Mouse (Mus musculus): ENCODE data around the gene Cmah. TPM values are rescaled to one million over a fixed set of nuclear protein-coding genes. Genes with fewer than 3 reads are reported as not detected.

Gene Cmah
- polyA plus RNA-seq, 1 experiment from 2014 or later = 0.37 TPM

DNA sequence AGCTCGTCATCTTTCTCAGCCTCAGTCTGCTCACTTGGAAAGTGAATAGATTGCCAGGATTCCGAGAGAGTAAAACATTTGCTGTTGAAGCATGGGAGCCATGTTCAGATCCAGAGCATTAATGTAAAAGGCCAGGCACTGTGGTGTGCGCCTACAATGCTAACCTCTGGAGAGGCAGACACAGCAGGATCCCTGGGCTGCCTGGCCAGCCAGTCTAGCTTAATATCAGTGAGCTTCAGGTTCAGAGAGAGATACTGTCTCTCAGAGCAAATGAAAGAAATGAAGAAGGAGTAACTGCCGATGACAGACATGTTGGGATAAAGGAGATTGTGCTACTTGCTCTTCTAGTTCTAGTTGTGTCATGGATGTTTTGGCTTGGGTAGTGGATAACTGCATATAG is 91.6 kb downstream of the Cmah start:
- Histone ChIP-seq H3K4me2 (no peak overlapping the region), H3K9ac (ENCODE audit: low read length) (no peak overlapping the region), H3K4me3 (ENCODE audit: low read depth, low read length) (no peak overlapping the region), H3K36me3 (ENCODE audit: control insufficient read depth, insufficient read depth, low read length) (no peaks in the 10 kb centered on the region), H3K4me1 (ENCODE audit: control insufficient read depth, insufficient read depth, low read length) (no peaks in the 10 kb centered on the region), H3K27ac (ENCODE audit: low read depth, low read length) (no peak overlapping the region), H3K9me3 (ENCODE audit: control insufficient read depth, low read length) (no peaks in the 10 kb centered on the region), H3K27me3 (ENCODE audit: control insufficient read depth, insufficient read depth, low read length) (no peaks in the 10 kb centered on the region)
- WGBS = 84% methylated on average over 4 of the region's 4 CpGs
- no peak for DNase-seq (ENCODE audit: low spot score, missing footprints)
- ATAC-seq (ENCODE audit: low FRiP score) = no peak

DNA sequence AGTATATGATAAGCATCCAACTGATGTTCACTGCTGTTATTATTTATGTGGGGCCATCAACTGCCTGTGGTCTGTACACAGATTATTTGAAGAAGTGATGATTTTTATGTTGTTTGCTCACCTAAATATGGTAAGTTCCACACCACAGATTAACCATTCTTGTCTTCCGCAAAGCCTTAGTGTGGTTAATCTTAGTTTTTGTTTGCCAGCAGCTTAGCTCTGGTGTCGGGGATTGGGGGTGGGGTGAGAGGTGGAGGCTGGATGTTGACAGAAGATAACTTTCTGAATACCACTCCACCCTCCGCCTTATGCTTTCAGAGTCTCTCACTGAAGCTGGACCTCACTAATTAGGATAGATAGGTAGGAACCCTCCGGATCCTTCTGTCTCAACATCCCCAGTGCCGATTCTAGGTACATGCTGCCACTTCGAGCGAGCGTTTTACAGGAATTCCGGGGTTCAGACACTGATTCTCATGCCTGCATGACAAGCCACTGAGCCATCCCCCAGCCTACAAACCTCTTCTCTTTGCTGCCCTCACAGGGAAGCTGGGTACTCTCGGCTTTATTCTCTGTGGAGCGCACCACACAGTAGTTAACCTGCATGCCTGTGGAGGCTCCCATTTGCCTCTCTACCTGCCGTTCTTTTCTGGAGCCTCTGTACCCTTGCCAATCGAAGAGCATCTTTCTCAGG is 92.5 kb downstream of the Cmah start:
- H3K4me1 ChIP-seq (ENCODE audit: control insufficient read depth, insufficient read depth, low read length) = no peaks in the 10 kb centered on the region
- WGBS = 75% methylated on average over 13 of the region's 13 CpGs
- ATAC-seq (ENCODE audit: low FRiP score) (no peak), DNase-seq (ENCODE audit: low spot score, missing footprints) (no peak)
- H3K36me3 ChIP-seq (ENCODE audit: control insufficient read depth, insufficient read depth, low read length) = no peaks in the 10 kb centered on the region
- no peaks in the 10 kb centered on the region for H3K9me3 ChIP-seq (ENCODE audit: control insufficient read depth, low read length)
- H3K27ac ChIP-seq (ENCODE audit: low read depth, low read length) = no peak overlapping the region
- H3K4me2 ChIP-seq = no peak overlapping the region
- H3K9ac ChIP-seq (ENCODE audit: low read length) = no peak overlapping the region
- H3K27me3 ChIP-seq (ENCODE audit: control insufficient read depth, insufficient read depth, low read length) = no peaks in the 10 kb centered on the region
- no peak overlapping the region for H3K4me3 ChIP-seq (ENCODE audit: low read depth, low read length)

DNA sequence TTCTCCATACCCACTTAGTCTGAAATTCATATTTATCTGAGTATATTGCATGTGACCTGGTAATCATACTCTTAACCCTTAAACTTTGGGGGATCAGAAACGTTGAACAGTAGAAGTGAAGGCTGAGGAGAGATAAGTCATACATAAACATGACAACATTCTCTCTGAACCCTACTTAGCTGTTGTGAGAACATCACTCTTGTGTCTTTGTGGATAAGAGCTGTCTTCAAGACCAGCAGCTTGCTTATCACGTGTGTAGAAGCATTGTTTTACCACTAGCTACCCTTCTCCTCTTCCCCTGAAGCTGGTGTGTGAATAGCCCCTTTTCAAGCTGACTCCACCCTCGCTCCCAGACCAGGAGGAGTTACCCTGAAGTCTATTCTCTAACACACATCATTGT is 94.8 kb downstream of the Cmah start:
- 62% methylated on average over 3 of the region's 3 CpGs for WGBS
- no peak overlapping the region for H3K27ac ChIP-seq (ENCODE audit: low read depth, low read length)

DNA sequence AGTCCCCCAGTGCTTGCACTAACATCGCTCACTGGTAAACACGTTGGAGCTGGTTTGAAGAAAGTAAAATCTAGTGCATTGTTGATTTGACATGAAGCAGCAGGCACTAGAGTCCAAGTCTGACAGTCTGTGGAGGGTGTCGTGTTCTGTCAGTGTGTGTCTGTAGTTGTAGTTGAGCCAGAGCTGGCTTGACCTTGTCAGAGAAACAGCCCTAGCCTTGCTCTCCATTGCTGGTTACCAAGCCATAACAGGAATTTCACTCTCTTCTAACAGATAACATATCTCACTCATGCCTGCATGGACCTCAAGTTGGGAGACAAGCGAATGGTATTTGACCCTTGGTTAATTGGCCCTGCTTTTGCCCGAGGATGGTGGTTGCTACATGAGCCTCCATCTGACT is 103.0 kb downstream of the Cmah start:
- Histone ChIP-seq H3K9me3 (ENCODE audit: control insufficient read depth, low read length) (no peaks in the 10 kb centered on the region), H3K4me3 (ENCODE audit: low read depth, low read length) (no peak overlapping the region), H3K4me2 (no peak overlapping the region), H3K4me1 (ENCODE audit: control insufficient read depth, insufficient read depth, low read length) (no peaks in the 10 kb centered on the region), H3K9ac (ENCODE audit: low read length) (no peak overlapping the region), H3K36me3 (ENCODE audit: control insufficient read depth, insufficient read depth, low read length) (no peaks in the 10 kb centered on the region), H3K27ac (ENCODE audit: low read depth, low read length) (no peak overlapping the region), H3K27me3 (ENCODE audit: control insufficient read depth, insufficient read depth, low read length) (no peaks in the 10 kb centered on the region)
- WGBS = 81% methylated on average over 5 of the region's 5 CpGs
- no peak for DNase-seq (ENCODE audit: low spot score, missing footprints)
- ATAC-seq (ENCODE audit: low FRiP score) = no peak

More for the DNA sequence above, 94.8 kb downstream of the Cmah start:
- Histone ChIP-seq H3K9me3 (ENCODE audit: control insufficient read depth, low read length) (no peaks in the 10 kb centered on the region), H3K27me3 (ENCODE audit: control insufficient read depth, insufficient read depth, low read length) (no peaks in the 10 kb centered on the region), H3K4me1 (ENCODE audit: control insufficient read depth, insufficient read depth, low read length) (no peaks in the 10 kb centered on the region), H3K4me2 (no peak overlapping the region), H3K4me3 (ENCODE audit: low read depth, low read length) (no peak overlapping the region), H3K9ac (ENCODE audit: low read length) (no peak overlapping the region), H3K36me3 (ENCODE audit: control insufficient read depth, insufficient read depth, low read length) (no peaks in the 10 kb centered on the region)
- ATAC-seq (ENCODE audit: low FRiP score) (no peak), DNase-seq (ENCODE audit: low spot score, missing footprints) (no peak)

DNA sequence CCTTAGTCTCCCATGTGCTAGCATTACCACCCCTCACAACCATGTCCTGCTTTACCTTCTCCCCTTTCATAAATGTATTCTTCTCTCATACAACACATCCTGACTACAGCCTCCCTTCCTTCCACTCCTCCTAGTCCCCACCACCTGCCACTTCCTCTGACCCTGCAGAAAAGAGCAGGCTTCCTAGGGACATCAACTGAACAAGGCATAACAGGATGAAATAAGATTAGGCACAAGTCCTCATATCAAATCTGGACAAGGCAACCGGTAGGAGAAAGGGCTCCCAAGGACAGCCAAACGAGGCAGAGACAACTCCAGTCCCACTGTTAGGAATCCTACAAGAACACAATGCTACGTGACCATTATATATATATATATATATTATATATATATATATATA is 104.4 kb downstream of the Cmah start:
- Histone ChIP-seq H3K4me3 (ENCODE audit: low read depth, low read length) (no peak overlapping the region), H3K27ac (ENCODE audit: low read depth, low read length) (no peak overlapping the region), H3K4me1 (ENCODE audit: control insufficient read depth, insufficient read depth, low read length) (no peaks in the 10 kb centered on the region), H3K9me3 (ENCODE audit: control insufficient read depth, low read length) (no peaks in the 10 kb centered on the region), H3K36me3 (ENCODE audit: control insufficient read depth, insufficient read depth, low read length) (no peaks in the 10 kb centered on the region), H3K4me2 (no peak overlapping the region), H3K27me3 (ENCODE audit: control insufficient read depth, insufficient read depth, low read length) (no peaks in the 10 kb centered on the region), H3K9ac (ENCODE audit: low read length) (no peak overlapping the region)
- DNase-seq (ENCODE audit: low spot score, missing footprints) = no peak
- 86% methylated on average over 3 of the region's 3 CpGs for WGBS
- ATAC-seq (ENCODE audit: low FRiP score) = no peak

DNA sequence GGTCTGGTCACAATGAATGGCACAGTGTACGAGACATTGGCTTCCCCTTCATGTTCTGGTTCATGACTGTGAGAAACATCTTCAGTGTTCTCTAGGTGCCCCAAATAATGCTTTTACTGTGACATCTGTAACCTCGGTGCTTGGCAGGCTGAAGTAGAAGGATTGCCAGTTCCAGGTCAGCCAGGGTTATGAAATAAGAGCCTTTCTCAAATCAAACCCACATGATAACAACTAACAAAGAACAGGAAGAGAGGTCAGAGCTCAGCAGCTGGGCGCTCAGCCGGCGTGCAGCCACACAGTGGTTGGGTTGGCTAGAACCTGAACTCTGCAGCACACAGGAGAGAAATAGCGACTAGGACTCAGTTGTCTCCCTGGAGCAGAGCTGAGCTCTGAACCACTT is 115.1 kb downstream of the Cmah start:
- no peaks in the 10 kb centered on the region for H3K9me3 ChIP-seq (ENCODE audit: control insufficient read depth, low read length)
- H3K27me3 ChIP-seq (ENCODE audit: control insufficient read depth, insufficient read depth, low read length) = no peaks in the 10 kb centered on the region
- ATAC-seq (ENCODE audit: low FRiP score) (no peak), DNase-seq (ENCODE audit: low spot score, missing footprints) (no peak)
- no peaks in the 10 kb centered on the region for H3K36me3 ChIP-seq (ENCODE audit: control insufficient read depth, insufficient read depth, low read length)
- no peak overlapping the region for H3K4me2 ChIP-seq
- no peak overlapping the region for H3K27ac ChIP-seq (ENCODE audit: low read depth, low read length)
- WGBS = 75% methylated on average over 6 of the region's 6 CpGs
- H3K9ac ChIP-seq (ENCODE audit: low read length) = no peak overlapping the region
- H3K4me1 ChIP-seq (ENCODE audit: control insufficient read depth, insufficient read depth, low read length) = no peaks in the 10 kb centered on the region
- no peak overlapping the region for H3K4me3 ChIP-seq (ENCODE audit: low read depth, low read length)

DNA sequence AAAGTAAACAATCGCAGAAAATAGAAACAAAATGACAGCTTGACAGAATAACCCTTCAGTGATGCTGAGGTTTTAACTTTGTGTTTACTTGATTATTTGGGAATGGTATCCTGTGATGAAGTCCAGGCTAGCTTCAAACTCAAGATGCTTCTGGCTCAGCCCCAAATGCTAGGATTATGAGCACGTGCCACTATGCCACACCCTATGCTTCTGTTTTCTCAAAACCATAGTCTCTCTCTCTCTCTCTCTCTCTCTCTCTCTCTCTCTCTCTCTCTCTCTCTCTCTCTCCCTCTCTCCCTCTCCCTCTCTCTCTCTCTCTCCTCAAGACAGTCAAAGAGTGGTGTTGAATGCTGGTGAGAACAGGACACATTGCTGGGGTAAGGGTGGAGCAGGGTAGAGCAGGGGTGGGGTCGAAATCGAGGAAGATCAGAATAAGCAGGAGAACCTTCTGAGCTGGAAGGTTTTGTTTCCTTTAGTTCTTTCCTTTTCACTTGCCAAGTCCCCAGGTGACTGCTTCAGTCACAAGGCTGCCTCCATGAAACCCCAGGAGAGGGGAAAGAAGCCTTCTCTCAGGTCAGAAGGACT is 116.7 kb downstream of the Cmah start:
- H3K4me2 ChIP-seq = no peak overlapping the region
- no peaks in the 10 kb centered on the region for H3K36me3 ChIP-seq (ENCODE audit: control insufficient read depth, insufficient read depth, low read length)
- no peaks in the 10 kb centered on the region for H3K27me3 ChIP-seq (ENCODE audit: control insufficient read depth, insufficient read depth, low read length)
- ATAC-seq (ENCODE audit: low FRiP score) = no peak
- H3K4me1 ChIP-seq (ENCODE audit: control insufficient read depth, insufficient read depth, low read length) = no peaks in the 10 kb centered on the region
- H3K27ac ChIP-seq (ENCODE audit: low read depth, low read length) = no peak overlapping the region
- DNase-seq (ENCODE audit: low spot score, missing footprints) = no peak
- H3K9me3 ChIP-seq (ENCODE audit: control insufficient read depth, low read length) = no peaks in the 10 kb centered on the region
- H3K9ac ChIP-seq (ENCODE audit: low read length) = no peak overlapping the region
- 88% methylated on average over 4 of the region's 4 CpGs for WGBS
- no peak overlapping the region for H3K4me3 ChIP-seq (ENCODE audit: low read depth, low read length)

DNA sequence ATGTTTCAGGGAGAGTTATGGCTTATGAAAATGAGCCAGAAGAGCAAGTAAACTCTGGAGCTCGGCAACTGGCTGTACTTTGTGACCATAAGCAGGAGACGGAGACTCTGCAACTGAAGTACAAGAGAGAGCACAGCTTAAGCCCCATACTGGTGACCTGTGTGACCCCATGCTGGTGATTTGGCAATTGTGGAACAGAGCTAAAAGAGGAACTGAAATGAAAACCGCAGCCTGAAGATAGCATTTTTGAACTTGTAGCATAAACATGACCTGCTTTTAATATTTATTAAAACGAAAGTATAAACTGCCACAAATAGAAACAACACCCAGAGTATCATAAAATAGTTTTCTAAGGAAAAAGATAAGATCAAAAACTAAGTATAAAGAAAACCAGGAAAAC is 117.5 kb downstream of the Cmah start:
- H3K27me3 ChIP-seq (ENCODE audit: control insufficient read depth, insufficient read depth, low read length) = no peaks in the 10 kb centered on the region
- no peak for DNase-seq (ENCODE audit: low spot score, missing footprints)
- H3K36me3 ChIP-seq (ENCODE audit: control insufficient read depth, insufficient read depth, low read length) = no peaks in the 10 kb centered on the region
- 67% methylated on average over 4 of the region's 4 CpGs for WGBS
- no peaks in the 10 kb centered on the region for H3K9me3 ChIP-seq (ENCODE audit: control insufficient read depth, low read length)
- H3K9ac ChIP-seq (ENCODE audit: low read length) = no peak overlapping the region
- H3K4me2 ChIP-seq = no peak overlapping the region
- H3K4me3 ChIP-seq (ENCODE audit: low read depth, low read length) = no peak overlapping the region
- H3K27ac ChIP-seq (ENCODE audit: low read depth, low read length) = no peak overlapping the region
- H3K4me1 ChIP-seq (ENCODE audit: control insufficient read depth, insufficient read depth, low read length) = no peaks in the 10 kb centered on the region
- ATAC-seq (ENCODE audit: low FRiP score) = no peak

DNA sequence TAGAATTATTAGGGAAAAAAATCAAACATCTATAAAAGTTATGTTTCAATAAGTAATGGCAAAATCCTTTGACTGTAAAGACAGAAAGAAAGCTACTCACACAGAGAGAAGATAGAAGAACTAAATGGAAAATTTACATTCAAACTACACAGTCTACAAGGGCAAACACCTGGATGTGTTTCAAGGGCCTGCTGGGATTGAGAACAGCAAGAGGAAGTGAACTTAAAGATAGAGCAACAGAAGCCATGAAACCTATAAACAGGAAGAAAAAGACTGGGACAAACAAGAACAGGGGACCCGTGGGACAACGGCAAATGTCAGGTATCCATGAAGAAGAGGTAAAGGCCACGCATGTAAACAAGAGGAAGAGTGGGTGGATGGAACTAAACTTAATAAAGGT is 118.0 kb downstream of the Cmah start:
- WGBS = 92% methylated on average over 3 of the region's 3 CpGs
- ATAC-seq (ENCODE audit: low FRiP score) = no peak
- no peak overlapping the region for H3K4me3 ChIP-seq (ENCODE audit: low read depth, low read length)

More for the DNA sequence above, 118.0 kb downstream of the Cmah start:
- Histone ChIP-seq H3K9me3 (ENCODE audit: control insufficient read depth, low read length) (no peaks in the 10 kb centered on the region), H3K27ac (ENCODE audit: low read depth, low read length) (no peak overlapping the region), H3K4me2 (no peak overlapping the region), H3K27me3 (ENCODE audit: control insufficient read depth, insufficient read depth, low read length) (no peaks in the 10 kb centered on the region), H3K9ac (ENCODE audit: low read length) (no peak overlapping the region), H3K36me3 (ENCODE audit: control insufficient read depth, insufficient read depth, low read length) (no peaks in the 10 kb centered on the region), H3K4me1 (ENCODE audit: control insufficient read depth, insufficient read depth, low read length) (no peaks in the 10 kb centered on the region)
- no peak for DNase-seq (ENCODE audit: low spot score, missing footprints)

Measured in midbrain, embryonic 11.5 days (tissue).